Comparison of ENCODE assay signal across 7 mouse cellular contexts in the genomic region with DNA sequence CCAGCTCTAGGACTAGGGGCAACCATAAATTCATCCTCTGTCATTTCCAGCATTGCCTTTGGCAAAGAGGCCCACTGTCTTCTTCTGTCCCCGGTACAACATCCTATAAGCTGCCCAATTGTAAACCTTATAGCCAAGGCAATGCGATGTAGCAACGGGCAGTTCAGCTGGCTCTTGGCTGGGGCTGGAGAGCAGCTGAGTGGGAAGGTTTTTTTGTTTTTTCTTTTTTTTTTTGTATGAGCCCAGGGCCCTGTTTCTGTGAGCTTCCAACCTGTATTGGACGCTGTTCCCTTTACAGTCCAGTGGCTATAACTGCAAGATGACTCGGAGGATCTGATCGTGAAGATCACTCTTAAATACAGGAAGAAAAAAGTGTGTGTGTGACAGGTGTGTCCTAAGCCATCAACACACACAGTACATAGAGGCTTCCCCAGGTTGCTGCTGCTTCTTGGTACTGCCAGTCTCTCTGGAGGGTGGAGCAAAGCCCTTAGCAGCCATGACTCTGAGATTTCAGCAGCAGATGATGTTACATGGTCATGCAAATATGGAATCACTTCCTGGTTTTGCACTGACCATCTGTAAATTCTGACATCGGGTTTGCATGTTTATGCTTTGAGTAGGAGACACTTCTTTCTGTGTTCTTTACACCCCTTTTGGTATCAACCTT. TPM values are rescaled to one million over a fixed set of nuclear protein-coding genes. Genes with fewer than 3 reads are reported as not detected.
DNase-seq lines count a peak whose midpoint lies in the region; ATAC-seq lines count a peak whose summit lies in the region.

No protein-coding gene starts in this region.

- no peaks in the 10 kb centered on the region for H3K9me3 ChIP-seq in lung, embryonic 16.5 days (ENCODE audit: control insufficient read depth, low read length)
- H3K9me3 ChIP-seq in embryonic facial prominence, embryonic 11.5 days (replicated peaks; ENCODE audit: control insufficient read depth, low read length): no peaks in the 10 kb centered on the region
- no peaks in the 10 kb centered on the region for H3K9me3 ChIP-seq in intestine, embryonic 15.5 days
- no peaks in the 10 kb centered on the region for H3K9me3 ChIP-seq in midbrain, embryonic 14.5 days (ENCODE audit: control insufficient read depth, low read length)

- peak overlapping the region; percentile 96 for H3K27ac ChIP-seq in lung, embryonic 16.5 days (ENCODE audit: low read length)
- H3K27ac ChIP-seq in embryonic facial prominence, embryonic 11.5 days (replicated peaks; ENCODE audit: low read depth, low read length): peak overlapping the region; percentile 81; the same call in 1 of the 2 replicates
- peak overlapping the region; percentile 97 for H3K27ac ChIP-seq in intestine, embryonic 15.5 days
- H3K27ac ChIP-seq in midbrain, embryonic 14.5 days (replicated peaks; ENCODE audit: low read depth, low read length): peak overlapping the region; percentile 98

- peak overlapping the region; percentile 90 for H3K9ac ChIP-seq in lung, embryonic 16.5 days (ENCODE audit: low read length)
- peak overlapping the region; percentile 90 for H3K9ac ChIP-seq in embryonic facial prominence, embryonic 11.5 days (replicated peaks; ENCODE audit: low read length)
- peak overlapping the region; percentile 82 for H3K9ac ChIP-seq in intestine, embryonic 15.5 days
- H3K9ac ChIP-seq in midbrain, embryonic 14.5 days (replicated peaks; ENCODE audit: low read length): peak overlapping the region; percentile 88

- H3K36me3 ChIP-seq in lung, embryonic 16.5 days (ENCODE audit: control insufficient read depth, insufficient read depth, low read length): no peaks in the 10 kb centered on the region
- no peaks in the 10 kb centered on the region for H3K36me3 ChIP-seq in embryonic facial prominence, embryonic 11.5 days (replicated peaks; ENCODE audit: control insufficient read depth, insufficient read depth, low read depth, low read length)
- H3K36me3 ChIP-seq in intestine, embryonic 15.5 days: no peaks in the 10 kb centered on the region
- H3K36me3 ChIP-seq in midbrain, embryonic 14.5 days (ENCODE audit: control insufficient read depth, insufficient read depth, low read length): no peaks in the 10 kb centered on the region

- H3K4me2 ChIP-seq in lung, embryonic 16.5 days (ENCODE audit: low read depth, low read length): peak overlapping the region; percentile 61
- peak overlapping the region; percentile 52 for H3K4me2 ChIP-seq in embryonic facial prominence, embryonic 11.5 days (ENCODE audit: low read depth, low read length)
- peak overlapping the region; percentile 69 for H3K4me2 ChIP-seq in intestine, embryonic 15.5 days (replicated peaks)
- peak overlapping the region; percentile 68 for H3K4me2 ChIP-seq in midbrain, embryonic 14.5 days (ENCODE audit: low read length)

- no peak for DNase-seq in lung, adult 18-20 months
- DNase-seq in ZHBTc4 (ENCODE audit: low read depth, low spot score): peak; percentile 23
- DNase-seq in embryonic facial prominence, embryonic 11.5 days (ENCODE audit: low spot score): peak; percentile 6
- peak; percentile 31 for DNase-seq in midbrain, embryonic 14.5 days
- no peak for DNase-seq in yolk sac, embryonic 10.5 days (ENCODE audit: low spot score)

- H3K4me3 ChIP-seq in lung, embryonic 16.5 days (ENCODE audit: low read length): peak overlapping the region; percentile 92
- peak overlapping the region; percentile 77 for H3K4me3 ChIP-seq in embryonic facial prominence, embryonic 11.5 days (ENCODE audit: low read depth, low read length)
- H3K4me3 ChIP-seq in intestine, embryonic 15.5 days (replicated peaks): peak overlapping the region; percentile 85
- peak overlapping the region; percentile 78 for H3K4me3 ChIP-seq in midbrain, embryonic 14.5 days (replicated peaks; ENCODE audit: low read depth, low read length)

- no peaks in the 10 kb centered on the region for H3K4me1 ChIP-seq in lung, embryonic 16.5 days (replicated peaks; ENCODE audit: control insufficient read depth, insufficient read depth, low read length)
- H3K4me1 ChIP-seq in embryonic facial prominence, embryonic 11.5 days (ENCODE audit: control insufficient read depth, insufficient read depth, low read length): no peaks in the 10 kb centered on the region
- H3K4me1 ChIP-seq in intestine, embryonic 15.5 days (replicated peaks): no peaks in the 10 kb centered on the region; the same call in 1 of the 2 replicates
- peaks cover 5% of the 10 kb centered on the region; the same call in 1 of the 2 replicates for H3K4me1 ChIP-seq in midbrain, embryonic 14.5 days (ENCODE audit: control insufficient read depth, insufficient read depth, low read length)

- ATAC-seq in lung, embryonic 16.5 days (ENCODE audit: low read depth): peak; percentile 6
- no peak; the same call in 1 of the 2 replicates for ATAC-seq in embryonic facial prominence, embryonic 11.5 days (replicated peaks; ENCODE audit: insufficient number of reproducible peaks, low FRiP score, low TSS enrichment, low read depth)
- no peak; the same call in 1 of the 2 replicates for ATAC-seq in intestine, embryonic 15.5 days
- ATAC-seq in midbrain, embryonic 14.5 days (ENCODE audit: low FRiP score, low TSS enrichment): 0 out of 2 replicates have a peak, but pooled peaks have one; percentile 1

- no peaks in the 10 kb centered on the region for H3K27me3 ChIP-seq in lung, embryonic 16.5 days (ENCODE audit: control insufficient read depth, insufficient read depth, low read depth, low read length)
- H3K27me3 ChIP-seq in embryonic facial prominence, embryonic 11.5 days (ENCODE audit: control insufficient read depth, insufficient read depth, low read length): no peaks in the 10 kb centered on the region
- H3K27me3 ChIP-seq in intestine, embryonic 15.5 days (replicated peaks): no peaks in the 10 kb centered on the region
- H3K27me3 ChIP-seq in midbrain, embryonic 14.5 days (ENCODE audit: control insufficient read depth, insufficient read depth, low read length): no peaks in the 10 kb centered on the region

- 27% methylated on average over 7 of the region's 7 CpGs for WGBS in lung, embryonic 16.5 days
- WGBS in embryonic facial prominence, embryonic 11.5 days: 40% methylated on average over 7 of the region's 7 CpGs
- WGBS in intestine, embryonic 15.5 days: 33% methylated on average over 7 of the region's 7 CpGs
- 30% methylated on average over 7 of the region's 7 CpGs for WGBS in midbrain, embryonic 14.5 days

RNA-seq across cellular contexts. Expression of gene Ncoa7, which starts 0.6 kb away (rescaled TPM):
- 11.0 and 11.7 TPM in 2 replicates for polyA plus RNA-seq in lung, embryonic 16.5 days (2015; fragmentation: Nextera tagmentation; extraction: Ambion mirVana)
- 9.7 and 10.3 TPM in 2 replicates for polyA plus RNA-seq in embryonic facial prominence, embryonic 11.5 days (2014; fragmentation: Nextera tagmentation; extraction: Ambion mirVana)
- polyA plus RNA-seq in intestine, embryonic 15.5 days (2015; fragmentation: Nextera tagmentation; extraction: Ambion mirVana): 9.3 and 10.0 TPM in 2 replicates
- 18.5 and 19.2 TPM in 2 replicates for polyA plus RNA-seq in midbrain, embryonic 14.5 days (2014; fragmentation: Nextera tagmentation; extraction: Ambion mirVana)

RNA-seq across cellular contexts. Expression of gene Hey2, which starts 38.9 kb away (rescaled TPM):
- 2.9 and 3.7 TPM in 2 replicates for polyA plus RNA-seq in lung, embryonic 16.5 days (2015; fragmentation: Nextera tagmentation; extraction: Ambion mirVana)
- 6.6 and 7.1 TPM in 2 replicates for polyA plus RNA-seq in embryonic facial prominence, embryonic 11.5 days (2014; fragmentation: Nextera tagmentation; extraction: Ambion mirVana)
- polyA plus RNA-seq in intestine, embryonic 15.5 days (2015; fragmentation: Nextera tagmentation; extraction: Ambion mirVana): 4.0 and 5.0 TPM in 2 replicates
- polyA plus RNA-seq in midbrain, embryonic 14.5 days (2014; fragmentation: Nextera tagmentation; extraction: Ambion mirVana): 2.5 and 3.0 TPM in 2 replicates

Comparison
In these comparisons a context has a peak if more than half of its experiments do, and no peak if none do; other contexts are left out.
1. ATAC-seq: peak in lung, embryonic 16.5 days (single experiment) and midbrain, embryonic 14.5 days (single experiment); none in embryonic facial prominence, embryonic 11.5 days (single experiment) and intestine, embryonic 15.5 days (single experiment).
2. DNase-seq: peak in ZHBTc4 (single experiment), embryonic facial prominence, embryonic 11.5 days (single experiment) and midbrain, embryonic 14.5 days (single experiment); none in lung, adult 18-20 months (0 of 2) and yolk sac, embryonic 10.5 days (single experiment).
3. Peak in every context shown above with its lines, with median percentiles within 50 percentile points of each other: H3K27ac ChIP-seq, H3K4me2 ChIP-seq, H3K4me3 ChIP-seq and H3K9ac ChIP-seq.